Mouse (Mus musculus) CH12.LX (cell line): Measurements from ENCODE around the gene Pigyl. TPM values are rescaled to one million over a fixed set of nuclear protein-coding genes. Genes with fewer than 3 reads are reported as not detected.

ENCODE experiments used
- DNase-seq: peaks from one replicate; pipeline ENCODE4 v3.0.0-alpha.2; 2013; ENCODE audit errors: extremely low read depth
- H3K27ac ChIP-seq: 2 replicates; pipeline ENCODE4 v1.5.1; 2012; ENCODE audit warnings: low read depth, mild to moderate bottlenecking, control low read depth, moderate library complexity; ENCODE audit not compliant: insufficient read depth
- H3K27me3 ChIP-seq: replicated peaks from 2 replicates; pipeline ENCODE3; 2012; ENCODE audit warnings: inconsistent platforms
- H3K36me3 ChIP-seq, 2 experiments: replicated peaks in 1 of 2; 2 replicates each; pipeline versions ENCODE3 to v1.6.1; 2012; ENCODE audit warnings: inconsistent platforms in 1 of 2, low read length in 1 of 2, mild to moderate bottlenecking in 1 of 2, mixed read lengths in 1 of 2, moderate library complexity in 1 of 2; ENCODE audit not compliant: control insufficient read depth in 1 of 2, insufficient read depth in 1 of 2
- H3K4me1 ChIP-seq, 2 experiments: 2 replicates each; pipeline ENCODE4 v1.6.1; 2012; ENCODE audit warnings: inconsistent platforms in 1 of 2, moderate library complexity in 1 of 2; ENCODE audit not compliant: insufficient read depth in 2 of 2, control insufficient read depth in 1 of 2
- H3K4me2 ChIP-seq: 2 replicates; pipeline ENCODE4 v1.6.1; 2012; ENCODE audit warnings: low read depth, mild to moderate bottlenecking, control low read depth; ENCODE audit not compliant: poor library complexity, insufficient read depth, severe bottlenecking
- H3K4me3 ChIP-seq, 3 experiments: fragments of 150-350 bp in 1 of 3; sonication (generic) in 1 of 3; replicated peaks in 1 of 3; 2 replicates each; pipeline versions ENCODE3 to v1.5.1; 2011 to 2012; ENCODE audit warnings: low read depth in 2 of 3, low read length in 2 of 3, mild to moderate bottlenecking in 2 of 3, moderate library complexity in 2 of 3, control low read depth in 1 of 3, improper control_type of control experiment in 1 of 3, inconsistent platforms in 1 of 3, mixed read lengths in 1 of 3; ENCODE audit not compliant: poor library complexity in 1 of 3
- H3K79me2 ChIP-seq: replicated peaks from 2 replicates; pipeline ENCODE4 v1.6.1; 2012; ENCODE audit warnings: mild to moderate bottlenecking, moderate library complexity; ENCODE audit not compliant: control insufficient read depth, poor library complexity, insufficient read depth, severe bottlenecking; ENCODE audit errors: extremely low read depth
- H3K9ac ChIP-seq: 2 replicates; pipeline ENCODE4 v1.6.1; 2012; ENCODE audit warnings: low read depth, mild to moderate bottlenecking, control low read depth, moderate library complexity; ENCODE audit not compliant: insufficient read depth
- H3K9me3 ChIP-seq: replicated peaks from 2 replicates; pipeline ENCODE3; 2012; ENCODE audit warnings: low read length, inconsistent platforms, mixed read lengths
- CHD2 ChIP-seq: IDR thresholded peaks from 2 replicates; pipeline ENCODE4 v1.6.1; 2011; ENCODE audit warnings: low read length, improper control_type of control experiment
- CTCF ChIP-seq, 2 experiments: IDR thresholded peaks in 1 of 2; conservative IDR thresholded peaks in 1 of 2; 2 replicates each; pipeline ENCODE4 v1.5.1; 2011 to 2012; ENCODE audit warnings: low read depth in 2 of 2, low read length in 2 of 2, improper control_type of control experiment in 1 of 2, inconsistent platforms in 1 of 2, mild to moderate bottlenecking in 1 of 2, moderate library complexity in 1 of 2
- ELF1 ChIP-seq: IDR thresholded peaks from 2 replicates; pipeline ENCODE4 v1.6.1; 2014; ENCODE audit warnings: low read depth, mild to moderate bottlenecking, inconsistent platforms, low read length, improper control_type of control experiment
- MAFK ChIP-seq: IDR thresholded peaks from 2 replicates; pipeline ENCODE4 v1.6.1; 2011; ENCODE audit warnings: low read length, improper control_type of control experiment; ENCODE audit not compliant: insufficient replicate concordance
- MAX ChIP-seq: IDR thresholded peaks from 2 replicates; pipeline ENCODE4 v1.6.1; 2011; ENCODE audit warnings: low read length, improper control_type of control experiment
- MAZ ChIP-seq: IDR thresholded peaks from 2 replicates; pipeline ENCODE4 v1.6.1; 2012; ENCODE audit warnings: low read depth, mild to moderate bottlenecking, inconsistent platforms, low read length, improper control_type of control experiment, moderate library complexity
- MYC ChIP-seq: IDR thresholded peaks from 2 replicates; pipeline ENCODE4 v1.6.1; 2011; ENCODE audit warnings: low read depth, mild to moderate bottlenecking, improper control_type of control experiment, low read length
- PAX5 ChIP-seq: IDR thresholded peaks from 2 replicates; pipeline ENCODE4 v1.6.1; 2012; ENCODE audit warnings: low read length, inconsistent platforms, mixed read lengths
- RAD21 ChIP-seq: IDR thresholded peaks from 2 replicates; pipeline ENCODE4 v1.6.1; 2011; ENCODE audit warnings: low read depth, mild to moderate bottlenecking, low read length, improper control_type of control experiment, moderate library complexity
- SIN3A ChIP-seq: IDR thresholded peaks from 2 replicates; pipeline ENCODE4 v1.6.1; 2012; ENCODE audit warnings: low read length, improper control_type of control experiment, inconsistent platforms
- SMC3 ChIP-seq: IDR thresholded peaks from 2 replicates; pipeline ENCODE4 v1.6.1; 2011; ENCODE audit warnings: low read depth, low read length, improper control_type of control experiment
- USF1 ChIP-seq: IDR thresholded peaks from 2 replicates; pipeline ENCODE4 v1.6.1; 2014; ENCODE audit warnings: low read depth, mild to moderate bottlenecking, inconsistent platforms, low read length, improper control_type of control experiment
- ZC3H11A ChIP-seq: IDR thresholded peaks from 2 replicates; pipeline ENCODE4 v1.6.1; 2012; ENCODE audit warnings: low read depth, mild to moderate bottlenecking, inconsistent platforms, low read length, improper control_type of control experiment
- ZKSCAN1 ChIP-seq: IDR thresholded peaks from 2 replicates; pipeline ENCODE4 v1.6.1; 2012; ENCODE audit warnings: low read depth, inconsistent platforms, low read length, improper control_type of control experiment, borderline replicate concordance
- ZNF384 ChIP-seq: IDR thresholded peaks from 2 replicates; pipeline ENCODE4 v1.6.1; 2012; ENCODE audit warnings: low read depth, low read length, improper control_type of control experiment, inconsistent platforms
- dilution Hi-C: fragments of 300-500 bp; cut with MboI; formaldehyde crosslinking; loops from 2 replicates; pipeline ENCODE4 v1.14.3; 2020; ENCODE audit warnings: low sequenced_read_pairs; ENCODE audit not compliant: extremely low pct_unique_long_range_greater_than_20kb, extremely low pct_ligation_motif_present
- in situ Hi-C: fragments of 300-500 bp; cut with MboI; formaldehyde crosslinking; loops from 3 replicates; pipeline ENCODE4 v1.14.3; 2019; ENCODE audit warnings: low sequenced_read_pairs, low pct_ligation_motif_present, low pct_unique_long_range_greater_than_20kb, mixed read lengths
- polyA plus RNA-seq: library from polyadenylated mRNA; unstranded; fragments of >175 nt; gene quantifications from 2 replicates; pipeline ENCODE4 v1.2.1, GENCODE M21; 2012; ENCODE audit warnings: low read depth; ENCODE audit not compliant: insufficient read length
- total RNA-seq, 2 experiments: library from RNA; depleted of rRNA; stranded (reverse); fragments of 300-350 nt in 1 of 2; fragments of >200 nt in 1 of 2; gene quantifications; 2 replicates each; pipeline ENCODE4 v1.2.3; 2012 to 2014

The Pigyl gene
- total and polyA plus RNA-seq, 3 experiments: 5.0 to 24.9 (median 22.8) TPM

GRCm38 (mm10) chr9:22155614-22156013 lies 1.0 kb upstream of the Pigyl start:
- Histone ChIP-seq H3K4me1 (peaks cover 4 to 18% of the 10 kb centered on the region in 2 experiments), H3K9me3 (peaks cover 8% of the 10 kb centered on the region), H3K27me3 (no peaks in the 10 kb centered on the region), H3K4me3 (peak overlapping the region in 2 of 3 experiments; percentile 3 to 85), H3K36me3 (peaks cover 0 to 8% of the 10 kb centered on the region in 2 experiments), H3K9ac (no peak overlapping the region), H3K27ac (no peak overlapping the region), H3K79me2 (no peaks in the 10 kb centered on the region), H3K4me2 (peak overlapping the region; percentile 37; the same call in 1 of the 2 replicates)
- TF ChIP-seq PAX5 (no peak), USF1 (no peak), MYC (peak; percentile 51; the same call in 1 of the 2 replicates), ZKSCAN1 (no peak), RAD21 (peak; percentile 82), ZC3H11A (peak; percentile 37; the same call in 1 of the 2 replicates), CHD2 (0 out of 2 replicates have a peak, but pooled peaks have one; percentile 15), SMC3 (peak; percentile 70), ELF1 (0 out of 2 replicates have a peak, but pooled peaks have one; percentile 15), CTCF (conservative IDR thresholded peaks at IDR 0.05 in 1 of 2, IDR thresholded peaks at IDR 0.05 in 1 of 2; ENCODE audit: low read depth in 2 of 2, low read length in 2 of 2) (peak; percentile 84 to 90), ZNF384 (no peak)
- dilution Hi-C loops: no loop called here
- peak; percentile 82 for DNase-seq
- in situ Hi-C loops: loop anchor here (5.0 to 10.0 kb wide), 5 partner anchors 33 to 237 kb away; partner anchors contain the start of genes Gm49318 and Zfp653

- Histone ChIP-seq H3K9me3 (peaks cover 3% of the 10 kb centered on the region), H3K4me3 (peak overlapping the region in 1 of 3 experiments; percentile 85), H3K27ac (no peak overlapping the region), H3K79me2 (no peaks in the 10 kb centered on the region), H3K4me2 (peak overlapping the region; percentile 41), H3K27me3 (no peaks in the 10 kb centered on the region), H3K4me1 (peaks cover 4 to 21% of the 10 kb centered on the region in 2 experiments), H3K9ac (peak overlapping the region; percentile 80), H3K36me3 (peaks cover 0 to 8% of the 10 kb centered on the region in 2 experiments)
- TF ChIP-seq SIN3A (no peak), MAFK (no peak), ZNF384 (no peak), MAX (no peak), MAZ (no peak)
- in situ Hi-C loops (loop anchor here (5.0 to 10.0 kb wide), 5 partner anchors 35 to 235 kb away; partner anchors contain the start of genes Gm49318 and Zfp653), dilution Hi-C loops (no loop called here)
- no peak for DNase-seq
Measured at GRCm38 (mm10) chr9:22157516-22158265, 1.0 kb downstream of the Pigyl start.
